23 mouse cellular contexts compared by ENCODE assay signal in genomic region chr7:3354850-3355249, GRCm38 (mm10). TPM values are rescaled to one million over a fixed set of nuclear protein-coding genes. Genes with fewer than 3 reads are reported as not detected.
A peak's percentile ranks its signal among the peaks of the same experiment; 100 is the strongest.
DNase-seq lines count a peak whose midpoint lies in the region; ATAC-seq lines count a peak whose summit lies in the region.
"Had no signal": no experiment of that assay in that cellular context is flagged by ENCODE, and none has a peak within 500 bp of the region (broad histone marks: within the 10 kb centered on the region; RNA-seq: fewer than 3 reads in every experiment).

No protein-coding gene starts in this region.

- no peak for ATAC-seq in midbrain, embryonic 11.5 days (ENCODE audit: low FRiP score)
- ATAC-seq in midbrain, embryonic 14.5 days (ENCODE audit: low FRiP score, low TSS enrichment): no peak
- ATAC-seq in hindbrain, embryonic 14.5 days (ENCODE audit: low FRiP score): no peak
- ATAC-seq: forebrain, embryonic 13.5 days; forebrain, embryonic 15.5 days; forebrain, postnatal 0 days; Patski had no signal

- no peaks in the 10 kb centered on the region for H3K27me3 ChIP-seq in midbrain, embryonic 11.5 days (ENCODE audit: control insufficient read depth, insufficient read depth, low read length)
- H3K27me3 ChIP-seq in midbrain, embryonic 14.5 days (ENCODE audit: control insufficient read depth, insufficient read depth, low read length): no peaks in the 10 kb centered on the region
- H3K27me3 ChIP-seq in hindbrain, embryonic 14.5 days (ENCODE audit: control insufficient read depth, insufficient read depth, low read length): no peaks in the 10 kb centered on the region
- H3K27me3 ChIP-seq: embryonic facial prominence, embryonic 12.5 days; forebrain, embryonic 13.5 days; forebrain, embryonic 15.5 days; Patski had no signal

- no peak overlapping the region for H3K27ac ChIP-seq in midbrain, embryonic 11.5 days (ENCODE audit: low read depth, low read length)
- no peak overlapping the region for H3K27ac ChIP-seq in midbrain, embryonic 14.5 days (replicated peaks; ENCODE audit: low read depth, low read length)
- H3K27ac ChIP-seq in hindbrain, embryonic 14.5 days: no peak overlapping the region
- H3K27ac ChIP-seq: embryonic facial prominence, embryonic 10.5 days; embryonic facial prominence, embryonic 12.5 days; forebrain, embryonic 13.5 days; forebrain, embryonic 15.5 days had no signal

- no peak overlapping the region for H3K4me3 ChIP-seq in midbrain, embryonic 11.5 days (ENCODE audit: low read depth, low read length)
- H3K4me3 ChIP-seq in midbrain, embryonic 14.5 days (replicated peaks; ENCODE audit: low read depth, low read length): no peak overlapping the region
- no peak overlapping the region for H3K4me3 ChIP-seq in hindbrain, embryonic 14.5 days (replicated peaks; ENCODE audit: low read length)
- H3K4me3 ChIP-seq: embryonic facial prominence, embryonic 10.5 days; embryonic facial prominence, embryonic 12.5 days; forebrain, embryonic 13.5 days; forebrain, embryonic 15.5 days had no signal

- no peaks in the 10 kb centered on the region for H3K4me1 ChIP-seq in midbrain, embryonic 11.5 days (ENCODE audit: control insufficient read depth, insufficient read depth, low read length)
- no peaks in the 10 kb centered on the region for H3K4me1 ChIP-seq in midbrain, embryonic 14.5 days (ENCODE audit: control insufficient read depth, insufficient read depth, low read length)
- no peaks in the 10 kb centered on the region for H3K4me1 ChIP-seq in hindbrain, embryonic 14.5 days (replicated peaks; ENCODE audit: control insufficient read depth, insufficient read depth, low read length)
- H3K4me1 ChIP-seq: embryonic facial prominence, embryonic 10.5 days; embryonic facial prominence, embryonic 12.5 days; forebrain, embryonic 13.5 days; forebrain, embryonic 15.5 days had no signal

- 92% methylated on average over 6 of the region's 6 CpGs for WGBS in midbrain, embryonic 11.5 days
- WGBS in midbrain, embryonic 14.5 days: 90% methylated on average over 6 of the region's 6 CpGs
- 92% methylated on average over 6 of the region's 6 CpGs for WGBS in hindbrain, embryonic 14.5 days

- peaks cover 2% of the 10 kb centered on the region; the same call in 1 of the 2 replicates for H3K36me3 ChIP-seq in midbrain, embryonic 11.5 days (ENCODE audit: control insufficient read depth, insufficient read depth, low read length)
- peaks cover 62% of the 10 kb centered on the region for H3K36me3 ChIP-seq in midbrain, embryonic 14.5 days (ENCODE audit: control insufficient read depth, insufficient read depth, low read length)
- H3K36me3 ChIP-seq in hindbrain, embryonic 14.5 days (replicated peaks; ENCODE audit: control insufficient read depth, insufficient read depth): peaks cover 57% of the 10 kb centered on the region
- H3K36me3 ChIP-seq: G1E had no signal

- no peak overlapping the region for H3K9ac ChIP-seq in midbrain, embryonic 11.5 days (ENCODE audit: low read length)
- no peak overlapping the region for H3K9ac ChIP-seq in midbrain, embryonic 14.5 days (replicated peaks; ENCODE audit: low read length)
- no peak overlapping the region for H3K9ac ChIP-seq in hindbrain, embryonic 14.5 days
- H3K9ac ChIP-seq: embryonic facial prominence, embryonic 12.5 days; forebrain, embryonic 13.5 days; forebrain, embryonic 15.5 days; forebrain, postnatal 0 days had no signal

- H3K4me2 ChIP-seq in midbrain, embryonic 11.5 days: no peak overlapping the region
- no peak overlapping the region for H3K4me2 ChIP-seq in midbrain, embryonic 14.5 days (ENCODE audit: low read length)
- H3K4me2 ChIP-seq in hindbrain, embryonic 14.5 days (replicated peaks): no peak overlapping the region
- H3K4me2 ChIP-seq: embryonic facial prominence, embryonic 12.5 days; forebrain, embryonic 13.5 days; forebrain, embryonic 15.5 days had no signal

- DNase-seq in adrenal gland, adult 2 months: peak; percentile 39
- no peak for DNase-seq in adrenal gland, adult 8-10 months
- peak; percentile 33 for DNase-seq in midbrain, embryonic 11.5 days (ENCODE audit: low spot score, missing footprints)
- no peak for DNase-seq in midbrain, embryonic 14.5 days
- peak; percentile 54 for DNase-seq in R1 (ENCODE audit: low read depth, low spot score)
- peak; percentile 19 for DNase-seq in adrenal gland, postnatal 25 days
- no peak for DNase-seq in liver
- no peak for DNase-seq in hindbrain, embryonic 14.5 days (ENCODE audit: low spot score)
- DNase-seq: cerebellum, adult 11 months; cerebellum, adult 18-20 months; cerebellum, adult 8-10 months; cerebellum, adult 9-11 months; cerebellum, postnatal 14 days; cerebellum, postnatal 36 days; forebrain, postnatal 0 days had no signal

- H3K9me3 ChIP-seq in midbrain, embryonic 11.5 days (ENCODE audit: control insufficient read depth, low read length): no peaks in the 10 kb centered on the region
- H3K9me3 ChIP-seq in midbrain, embryonic 14.5 days (ENCODE audit: control insufficient read depth, low read length): no peaks in the 10 kb centered on the region
- H3K9me3 ChIP-seq in hindbrain, embryonic 14.5 days (ENCODE audit: control insufficient read depth, low read length): no peaks in the 10 kb centered on the region
- H3K9me3 ChIP-seq: embryonic facial prominence, embryonic 10.5 days; embryonic facial prominence, embryonic 12.5 days; forebrain, embryonic 13.5 days; forebrain, embryonic 15.5 days had no signal

RNA-seq across cellular contexts. Expression of gene Cacng7, which starts 22.1 kb away (rescaled TPM):
- 10 to 100 TPM in 1 of 2 experiments, 1 to 10 TPM in 1; 9.1 to 14.2 TPM for total RNA-seq in adrenal gland, adult 2 months (2021)
- 11.4 and 14.8 TPM in 2 replicates for polyA plus RNA-seq in adrenal gland, adult 2 months (2012; rRNA removed)
- total RNA-seq in adrenal gland, adult 8-10 months (2022): 10 to 100 TPM in 2 of 4 experiments, 1 to 10 TPM in 2; 9.1 to 25.6 (median 14.2) TPM
- polyA plus RNA-seq in midbrain, embryonic 11.5 days (2014; fragmentation: Nextera tagmentation; extraction: Ambion mirVana): 4.2 and 4.4 TPM in 2 replicates
- polyA plus RNA-seq in midbrain, embryonic 14.5 days (2014; fragmentation: Nextera tagmentation; extraction: Ambion mirVana): 5.0 and 5.9 TPM in 2 replicates
- total RNA-seq in adrenal gland, postnatal 25 days (2021): 6.6 and 10.1 TPM in 2 replicates
- polyA plus RNA-seq in hindbrain, embryonic 14.5 days (2014; fragmentation: Nextera tagmentation; extraction: Ambion mirVana): 3.4 and 4.2 TPM in 2 replicates
- total RNA-seq: common myeloid progenitor, adult 5-6 weeks had no signal
- polyA plus RNA-seq: G1E had no signal

RNA-seq across cellular contexts. Expression of gene Cacng8, which starts 35.6 kb away (rescaled TPM):
- 1 to 10 TPM; 2.7 to 6.9 TPM for total RNA-seq in adrenal gland, adult 2 months (2021)
- polyA plus RNA-seq in adrenal gland, adult 2 months (2012; rRNA removed): 4.5 and 5.6 TPM in 2 replicates
- total RNA-seq in adrenal gland, adult 8-10 months (2022): 10 to 100 TPM in 2 of 4 experiments, 1 to 10 TPM in 2; 4.4 to 12.2 (median 7.4) TPM
- 4.0 and 4.7 TPM in 2 replicates for polyA plus RNA-seq in midbrain, embryonic 11.5 days (2014; fragmentation: Nextera tagmentation; extraction: Ambion mirVana)
- polyA plus RNA-seq in midbrain, embryonic 14.5 days (2014; fragmentation: Nextera tagmentation; extraction: Ambion mirVana): 12.5 and 12.8 TPM in 2 replicates
- 2.5 and 5.1 TPM in 2 replicates for total RNA-seq in adrenal gland, postnatal 25 days (2021)
- polyA plus RNA-seq in hindbrain, embryonic 14.5 days (2014; fragmentation: Nextera tagmentation; extraction: Ambion mirVana): 9.6 and 11.5 TPM in 2 replicates
- total RNA-seq: common myeloid progenitor, adult 5-6 weeks; G1E; gastrocnemius, adult 18-20 months had no signal
- polyA plus RNA-seq: G1E had no signal

Comparison
In these comparisons a context has a peak if more than half of its experiments do, and no peak if none do; other contexts are left out.
1. DNase-seq: peak in adrenal gland, adult 2 months (single experiment), midbrain, embryonic 11.5 days (single experiment), R1 (single experiment) and adrenal gland, postnatal 25 days (single experiment); none in adrenal gland, adult 8-10 months (single experiment), midbrain, embryonic 14.5 days (single experiment), liver (single experiment) and hindbrain, embryonic 14.5 days (single experiment).